Mouse (Mus musculus): ENCODE results near the gene Vmn1r74. TPM values are rescaled to one million over a fixed set of nuclear protein-coding genes. Genes with fewer than 3 reads are reported as not detected.

The Vmn1r74 gene
- not detected for total RNA-seq (2023)

GRCm38 (mm10) chr7:11833680-11834079, at the start of gene Vmn1r74:
Gene Vmn1r74, plus strand, starts transcription at chr7:11833980.

GRCm38 (mm10) chr7:11874330-11874729, 40.5 kb downstream of the Vmn1r74 start, which contains the start of gene Vmn1r75:
Gene Vmn1r75, plus strand, starts transcription at chr7:11874630.

Other genes with a start within 250 kb of the Vmn1r74 start
- gene Zscan4-ps3, start 224.7 kb upstream of the Vmn1r74 start, total RNA-seq (2023), result not detected
- under 1 TPM; 0.30 to 0.34 TPM for gene Vmn1r72, start 153.8 kb upstream of the Vmn1r74 start, total RNA-seq (2023)
- gene Vmn1r73, start 103.7 kb upstream of the Vmn1r74 start, total RNA-seq (2023), result not detected
- gene Vmn1r75, start 40.6 kb downstream of the Vmn1r74 start, total RNA-seq (2023), result not detected
- not detected for gene Vmn1r76, start 104.2 kb downstream of the Vmn1r74 start, total RNA-seq (2023)
- not detected for gene Vmn1r77, start 202.8 kb downstream of the Vmn1r74 start, total RNA-seq (2023)

Measured in monocyte, adult 59 days (primary cell).